Mouse (Mus musculus): ENCODE measurements at regions not wholly inside any gene's neighbourhood (a gene's known extent, or its start where the extent isn't known, plus 50 kb on each side); places are given as distances from the start of the nearest gene placed in this dataset.
"Not testable (repeated sequence)": the region's sequence is repeated elsewhere in the genome, so short reads cannot be mapped to it uniquely, and the experiment has no call there.

- intact Hi-C loops (cut with DNase I): no loop called here
- peak in 1 of 2 experiments; percentile 47 for DNase-seq (ENCODE audit: low spot score in 2 of 2)
Measured at GRCm38 (mm10) chrX:104931153-104931706, 74.2 kb upstream of the Magee2 start.

- intact Hi-C loops (cut with DNase I): no loop called here
Measured at GRCm38 (mm10) chrX:104951587-104951986, 94.5 kb upstream of the Magee2 start.

GRCm38 (mm10) chrX:104952809-104953208 is 95.7 kb upstream of the Magee2 start:
- intact Hi-C loops (cut with DNase I); DNase-seq (ENCODE audit: low spot score in 2 of 2): not testable (repeated sequence)

More at GRCm38 (mm10) chrX:104951587-104951986, 94.5 kb upstream of the Magee2 start:
- no peak for DNase-seq (ENCODE audit: low spot score in 2 of 2)

- intact Hi-C loops (cut with DNase I); DNase-seq (ENCODE audit: low spot score in 2 of 2): not testable (repeated sequence)
Measured at GRCm38 (mm10) chrX:104953391-104953790, 96.3 kb upstream of the Magee2 start.

- no peak for DNase-seq (ENCODE audit: low spot score in 2 of 2)
- intact Hi-C loops (cut with DNase I): no loop called here
Measured at GRCm38 (mm10) chrX:104978432-104978831, 101.1 kb upstream of the Pbdc1 start.

- intact Hi-C loops (cut with DNase I): loop anchor here (10.0 kb wide), 2 partner anchors 588 to 1008 kb away; partner anchors contain the start of gene Abcb7
Measured at GRCm38 (mm10) chrX:105003260-105003659, 76.3 kb upstream of the Pbdc1 start.

GRCm38 (mm10) chrX:105006445-105006844 is 73.1 kb upstream of the Pbdc1 start:
- peak in 1 of 2 experiments; percentile 12 for DNase-seq (ENCODE audit: low spot score in 2 of 2)
- intact Hi-C loops (cut with DNase I): loop anchor here (10.0 kb wide), 2 partner anchors 592 to 1012 kb away; partner anchors contain the start of gene Abcb7

More at GRCm38 (mm10) chrX:105003260-105003659, 76.3 kb upstream of the Pbdc1 start:
- DNase-seq (ENCODE audit: low spot score in 2 of 2): no peak
